ENCODE assay signal across 8 mouse cellular contexts in genomic region chr4:136053247-136053596, GRCm38 (mm10). TPM values are rescaled to one million over a fixed set of nuclear protein-coding genes. Genes with fewer than 3 reads are reported as not detected.
DNase-seq lines count a peak whose midpoint lies in the region; ATAC-seq lines count a peak whose summit lies in the region.

Gene Rpl11, minus strand, starts transcription at chr4:136053428.

- peak within 1 kb of the TSS; percentile 98 for H3K4me3 ChIP-seq in megakaryocyte, embryonic 14.5 days (replicated peaks)

- peak; percentile 97 for DNase-seq in ZHBTc4 (ENCODE audit: low read depth, low spot score)
- DNase-seq in gastrocnemius, adult 8-10 months (ENCODE audit: low spot score in 2 of 2): peak; percentile 81 to 83
- DNase-seq in hindlimb bud, embryonic 11.5 days (ENCODE audit: extremely low spot score, low read depth, low spot score): peak; percentile 91
- peak; percentile 81 to 90 for DNase-seq in left cerebral cortex, adult 8-10 months (ENCODE audit: low spot score in 2 of 2)
- peak; percentile 95 to 96 for DNase-seq in right cerebral cortex, postnatal 10 days (ENCODE audit: low spot score in 2 of 2)
- DNase-seq in urinary bladder, postnatal 25 days (ENCODE audit: low spot score): peak; percentile 75

- H3K4me1 ChIP-seq in megakaryocyte, embryonic 14.5 days: peaks cover 46% of the 10 kb centered on the region

- peaks cover 7% of the 10 kb centered on the region for H3K27me3 ChIP-seq in megakaryocyte, embryonic 14.5 days (replicated peaks)

- ATAC-seq in common myeloid progenitor, adult 5-6 weeks (replicated peaks; ENCODE audit: low read depth, poor library complexity, severe bottlenecking): peak; percentile 98

- no peaks in the 10 kb centered on the region for H3K9me3 ChIP-seq in megakaryocyte, embryonic 14.5 days

- H3K36me3 ChIP-seq in megakaryocyte, embryonic 14.5 days (replicated peaks; ENCODE audit: low read length): peaks cover 41% of the 10 kb centered on the region

RNA-seq across cellular contexts. Expression of gene Rpl11, which starts in this region (rescaled TPM):
- 1,101 and 1,166 TPM in 2 replicates for total RNA-seq in common myeloid progenitor, adult 5-6 weeks (2017)
- 100 to 1,000 TPM; 119 to 244 (median 192) TPM for total RNA-seq in gastrocnemius, adult 8-10 months (2022)
- total RNA-seq in left cerebral cortex, adult 8-10 months (2022): 100 to 1,000 TPM; 194 to 341 (median 271) TPM
- polyA plus RNA-seq in megakaryocyte, embryonic 14.5 days (2012; ENCODE audit: insufficient read depth, low replicate concordance): 414 and 1,524 TPM in 2 replicates

Comparison
In these comparisons a context has a peak if more than half of its experiments do, and no peak if none do; other contexts are left out.
1. Peak in every context shown above with its lines: DNase-seq, ATAC-seq and H3K4me3 ChIP-seq.